Comparison of ENCODE assay signal across 14 mouse cellular contexts in the genomic region with DNA sequence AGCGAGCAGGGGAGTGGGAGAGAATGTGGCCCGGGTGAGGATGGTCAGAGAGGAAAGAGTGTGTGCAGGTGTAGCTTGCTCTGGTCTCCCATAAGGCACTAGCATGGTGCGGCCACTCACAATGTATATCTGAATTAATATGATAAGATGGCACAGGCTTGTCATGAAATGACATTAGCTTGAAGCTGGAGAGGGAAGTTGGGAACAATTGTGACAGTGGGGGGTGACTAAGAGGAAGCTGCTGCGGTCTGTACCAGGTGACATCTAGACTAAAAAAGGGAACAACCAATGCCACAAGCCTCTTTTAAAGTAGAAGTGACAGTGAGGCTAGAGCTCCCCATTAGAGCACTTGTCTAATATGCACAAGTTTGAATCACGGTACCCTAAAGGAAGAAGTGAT.
A peak's percentile ranks its signal among the peaks of the same experiment; 100 is the strongest.
DNase-seq lines count a peak whose midpoint lies in the region; ATAC-seq lines count a peak whose summit lies in the region.
"Had no signal": no experiment of that assay in that cellular context is flagged by ENCODE, and none has a peak within 500 bp of the region (broad histone marks: within the 10 kb centered on the region; RNA-seq: fewer than 3 reads in every experiment).

No protein-coding gene starts in this region.

- H3K4me1 ChIP-seq in liver, embryonic 13.5 days (replicated peaks) = no peaks in the 10 kb centered on the region
- 0 out of 2 replicates have a peak, but pooled peaks cover 6% of the 10 kb centered on the region for H3K4me1 ChIP-seq in liver, embryonic 12.5 days
- H3K4me1 ChIP-seq in heart, embryonic 11.5 days (ENCODE audit: control insufficient read depth, insufficient read depth, low read length) = no peaks in the 10 kb centered on the region
- H3K4me1 ChIP-seq: lung, embryonic 15.5 days had no signal

- H3K4me3 ChIP-seq in liver, embryonic 13.5 days (replicated peaks) = no peak overlapping the region
- no peak overlapping the region for H3K4me3 ChIP-seq in liver, embryonic 12.5 days
- no peak overlapping the region for H3K4me3 ChIP-seq in heart, embryonic 11.5 days (ENCODE audit: low read depth, low read length)
- H3K4me3 ChIP-seq: lung, embryonic 15.5 days had no signal

- ATAC-seq in liver, embryonic 13.5 days (ENCODE audit: low read depth) = no peak
- ATAC-seq in liver, embryonic 12.5 days = no peak
- peak; percentile 86 to 91 for ATAC-seq in hematopoietic stem cell, adult 5-6 weeks (replicated peaks in 1 of 2; ENCODE audit: insufficient read depth in 1 of 2, low FRiP score in 2 of 2, low TSS enrichment in 1 of 2, low read depth in 1 of 2, poor library complexity in 2 of 2, severe bottlenecking in 2 of 2)
- ATAC-seq in heart, embryonic 11.5 days (replicated peaks; ENCODE audit: insufficient number of reproducible peaks, low FRiP score, low TSS enrichment) = no peak
- ATAC-seq: intestine, embryonic 16.5 days had no signal

- H3K9ac ChIP-seq in liver, embryonic 13.5 days = no peak overlapping the region
- H3K9ac ChIP-seq in liver, embryonic 12.5 days = no peak overlapping the region
- H3K9ac ChIP-seq in heart, embryonic 11.5 days (ENCODE audit: low read depth, low read length) = no peak overlapping the region
- H3K9ac ChIP-seq: lung, embryonic 15.5 days had no signal

- no peak overlapping the region for H3K4me2 ChIP-seq in liver, embryonic 13.5 days
- no peak overlapping the region for H3K4me2 ChIP-seq in liver, embryonic 12.5 days
- no peak overlapping the region for H3K4me2 ChIP-seq in heart, embryonic 11.5 days
- H3K4me2 ChIP-seq: lung, embryonic 15.5 days had no signal

- WGBS in liver, embryonic 13.5 days (ENCODE audit: insufficient replicate concordance) = 21% methylated on average over 5 of the region's 5 CpGs
- WGBS in liver, embryonic 12.5 days (ENCODE audit: insufficient replicate concordance) = 21% methylated on average over 5 of the region's 5 CpGs
- 81% methylated on average over 5 of the region's 5 CpGs for WGBS in heart, embryonic 11.5 days (ENCODE audit: insufficient replicate concordance)

- H3K36me3 ChIP-seq in liver, embryonic 13.5 days = peaks cover 34% of the 10 kb centered on the region
- peaks cover 33% of the 10 kb centered on the region for H3K36me3 ChIP-seq in liver, embryonic 12.5 days
- no peaks in the 10 kb centered on the region for H3K36me3 ChIP-seq in heart, embryonic 11.5 days (ENCODE audit: control insufficient read depth, insufficient read depth, low read length)
- H3K36me3 ChIP-seq: lung, embryonic 15.5 days had no signal

- DNase-seq in liver, embryonic 13.5 days = peak; percentile 9
- DNase-seq in CD4-positive helper T cell, adult 2 months (ENCODE audit: low read depth, low spot score) = peak; percentile 12
- peak; percentile 44 for DNase-seq in skeletal muscle tissue, adult 2 months (ENCODE audit: low read depth, low spot score)
- DNase-seq in adrenal gland, adult 18-20 months (ENCODE audit: low spot score in 2 of 2) = no peak
- DNase-seq in embryo, embryonic 9.5 days (ENCODE audit: extremely low spot score) = no peak
- DNase-seq: cerebellum, postnatal 25 days; heart, postnatal 36 days; kidney, postnatal 25 days; right cerebral cortex, postnatal 25 days had no signal

- no peak overlapping the region for H3K27ac ChIP-seq in liver, embryonic 13.5 days
- no peak overlapping the region for H3K27ac ChIP-seq in liver, embryonic 12.5 days
- H3K27ac ChIP-seq in heart, embryonic 11.5 days (ENCODE audit: low read depth, low read length) = no peak overlapping the region
- H3K27ac ChIP-seq: lung, embryonic 15.5 days had no signal

- H3K27me3 ChIP-seq in liver, embryonic 13.5 days = no peaks in the 10 kb centered on the region
- H3K27me3 ChIP-seq in liver, embryonic 12.5 days (replicated peaks) = no peaks in the 10 kb centered on the region
- H3K27me3 ChIP-seq in heart, embryonic 11.5 days (ENCODE audit: control insufficient read depth, insufficient read depth, low read length) = no peaks in the 10 kb centered on the region
- H3K27me3 ChIP-seq: lung, embryonic 15.5 days had no signal

- no peaks in the 10 kb centered on the region for H3K9me3 ChIP-seq in liver, embryonic 13.5 days (replicated peaks)
- no peaks in the 10 kb centered on the region for H3K9me3 ChIP-seq in liver, embryonic 12.5 days (replicated peaks)
- no peaks in the 10 kb centered on the region for H3K9me3 ChIP-seq in heart, embryonic 11.5 days (replicated peaks; ENCODE audit: control insufficient read depth, low read length)
- H3K9me3 ChIP-seq: lung, embryonic 15.5 days had no signal

Comparison
In these comparisons a context has a peak if more than half of its experiments do, and no peak if none do; other contexts are left out.
1. ATAC-seq: peak in hematopoietic stem cell, adult 5-6 weeks (2 of 2); none in liver, embryonic 13.5 days (single experiment), liver, embryonic 12.5 days (single experiment) and heart, embryonic 11.5 days (single experiment).
2. DNase-seq: peak in liver, embryonic 13.5 days (single experiment), CD4-positive helper T cell, adult 2 months (single experiment) and skeletal muscle tissue, adult 2 months (single experiment); none in adrenal gland, adult 18-20 months (0 of 2) and embryo, embryonic 9.5 days (single experiment).